Mouse (Mus musculus) liver, embryonic 11.5 days (tissue): ENCODE measurements around the gene Ppdpf. TPM values are rescaled to one million over a fixed set of nuclear protein-coding genes. Genes with fewer than 3 reads are reported as not detected.

Experiments used
- ATAC-seq: fragments of 200-750 bp; cut with Nextera tagmentation; replicated peaks from 2 replicates; pipeline ENCODE4 v1.8.0; 2017; ENCODE audit warnings: moderate number of reproducible peaks, mild to moderate bottlenecking, moderate TSS enrichment, moderate library complexity; ENCODE audit not compliant: low FRiP score
- DNase-seq: peaks from one replicate; pipeline ENCODE4 v3.0.0-alpha.2; 2017; ENCODE audit warnings: low spot score
- H3K27ac ChIP-seq: fragments of 300-500 bp; sonication (generic); 2 replicates; pipeline ENCODE4 v1.5.1; 2014; ENCODE audit warnings: mild to moderate bottlenecking, low read depth, low read length, control low read depth
- H3K27me3 ChIP-seq: fragments of 300-500 bp; sonication (generic); replicated peaks from 2 replicates; pipeline ENCODE4 v1.6.1; 2014; ENCODE audit warnings: low read length, mixed read lengths; ENCODE audit not compliant: control insufficient read depth, insufficient read depth
- H3K36me3 ChIP-seq: fragments of 300-500 bp; sonication (generic); 2 replicates; pipeline ENCODE4 v1.6.1; 2014; ENCODE audit warnings: mild to moderate bottlenecking, low read length, moderate library complexity, mixed read lengths; ENCODE audit not compliant: control insufficient read depth, insufficient read depth
- H3K4me1 ChIP-seq: fragments of 300-500 bp; sonication (generic); replicated peaks from 2 replicates; pipeline ENCODE4 v1.6.1; 2014; ENCODE audit warnings: low read length, mixed read lengths; ENCODE audit not compliant: control insufficient read depth, insufficient read depth
- H3K4me2 ChIP-seq: fragments of 300-500 bp; sonication (generic); 2 replicates; pipeline ENCODE4 v1.6.1; 2014; ENCODE audit warnings: mild to moderate bottlenecking, control low read depth, moderate library complexity
- H3K4me3 ChIP-seq: fragments of 300-500 bp; sonication (generic); 2 replicates; pipeline ENCODE4 v1.5.1; 2014; ENCODE audit warnings: low read depth, low read length, control low read depth
- H3K9ac ChIP-seq: fragments of 300-500 bp; sonication (generic); 2 replicates; pipeline ENCODE4 v1.6.1; 2014; ENCODE audit warnings: low read depth, low read length, control low read depth
- H3K9me3 ChIP-seq: fragments of 300-500 bp; sonication (generic); 2 replicates; pipeline ENCODE4 v1.6.1; 2016; ENCODE audit warnings: low read length, inconsistent platforms, mixed read lengths; ENCODE audit not compliant: control insufficient read depth
- WGBS: fragments of 180-500 bp; shearing (Covaris S2); extraction: QIAGEN DNeasy Blood & Tissue Kit; methylation state at CpG from one replicate; pipeline ENCODE4 v1.1.7; 2014; 5-methylcytosine and 5-hydroxymethylcytosine counted together
- polyA plus RNA-seq: library from polyadenylated mRNA; unstranded; fragments of >200 nt; fragmentation: Nextera tagmentation; extraction: Ambion mirVana; gene quantifications from 2 replicates; pipeline ENCODE4 v1.2.1, GENCODE M21; 2014

Ppdpf gene
- polyA plus RNA-seq: 172 and 179 TPM in 2 replicates

- Histone ChIP-seq H3K27me3 (no peaks in the 10 kb centered on the region), H3K4me3 (peak within 1 kb of the TSS; percentile 67), H3K36me3 (no peaks in the 10 kb centered on the region), H3K4me2 (peak within 1 kb of the TSS; percentile 74), H3K9me3 (no peaks in the 10 kb centered on the region), H3K27ac (peak within 1 kb of the TSS; percentile 73), H3K4me1 (peaks cover 8% of the 10 kb centered on the region), H3K9ac (peak within 1 kb of the TSS; percentile 80)
- ATAC-seq (peak; percentile 96), DNase-seq (peak; percentile 88)
- WGBS: under 1% methylated on average over 64 of the region's 64 CpGs
Measured at GRCm38 (mm10) chr2:181187121-181188000, at the start of gene Ppdpf. Gene Ppdpf (plus strand): TSS chr2:181187247.

GRCm38 (mm10) chr2:181139641-181140193 is 47.3 kb upstream of the Ppdpf start:
- no peaks in the 10 kb centered on the region for H3K4me1 ChIP-seq
- H3K9me3 ChIP-seq: no peaks in the 10 kb centered on the region
- H3K4me2 ChIP-seq: no peak overlapping the region
- ATAC-seq (no peak), DNase-seq (no peak)
- no peaks in the 10 kb centered on the region for H3K36me3 ChIP-seq
- WGBS: 89% methylated on average over 5 of the region's 5 CpGs
- H3K9ac ChIP-seq: no peak overlapping the region
- peaks cover 33% of the 10 kb centered on the region for H3K27me3 ChIP-seq
- no peak overlapping the region for H3K4me3 ChIP-seq
- H3K27ac ChIP-seq: no peak overlapping the region

- Histone ChIP-seq H3K9me3 (no peaks in the 10 kb centered on the region), H3K36me3 (no peaks in the 10 kb centered on the region), H3K27ac (no peak overlapping the region), H3K4me1 (no peaks in the 10 kb centered on the region), H3K4me2 (no peak overlapping the region), H3K9ac (no peak overlapping the region), H3K27me3 (peaks cover 23% of the 10 kb centered on the region), H3K4me3 (no peak overlapping the region)
- ATAC-seq (no peak), DNase-seq (no peak)
- 60% methylated on average over 8 of the region's 8 CpGs for WGBS
Measured at GRCm38 (mm10) chr2:181142703-181143135, 44.3 kb upstream of the Ppdpf start.

- H3K36me3 ChIP-seq: no peaks in the 10 kb centered on the region
- no peaks in the 10 kb centered on the region; the same call in 1 of the 2 replicates for H3K4me1 ChIP-seq
- 53% methylated on average over 2 of the region's 2 CpGs for WGBS
- H3K9ac ChIP-seq: no peak overlapping the region
- no peak overlapping the region for H3K4me2 ChIP-seq
- no peak overlapping the region for H3K4me3 ChIP-seq
- no peak overlapping the region for H3K27ac ChIP-seq
- ATAC-seq (no peak), DNase-seq (no peak)
- peaks cover 27% of the 10 kb centered on the region for H3K27me3 ChIP-seq
- no peaks in the 10 kb centered on the region for H3K9me3 ChIP-seq
Measured at GRCm38 (mm10) chr2:181143509-181144276, 43.4 kb upstream of the Ppdpf start.

DNA sequence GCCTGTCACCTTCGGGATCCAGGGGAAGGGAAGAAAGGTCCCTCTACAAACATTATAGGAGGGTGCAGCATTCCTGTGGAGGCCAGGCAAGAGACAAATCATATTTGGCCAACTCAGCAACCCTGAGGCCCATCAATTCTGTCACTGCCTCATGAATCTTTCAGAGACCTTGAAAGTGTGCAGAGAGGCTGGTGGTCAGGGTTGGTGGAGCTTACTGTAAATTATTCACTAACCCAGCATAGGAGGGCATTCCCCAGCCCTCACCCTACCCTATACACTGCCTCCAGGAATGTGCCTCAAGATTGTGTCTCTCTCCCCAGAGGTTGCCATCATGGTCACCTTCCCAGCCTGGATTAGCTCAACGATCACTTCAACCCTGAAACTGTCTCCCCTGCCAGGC is 42.4 kb upstream of the Ppdpf start:
- H3K4me3 ChIP-seq: no peak overlapping the region
- H3K36me3 ChIP-seq: no peaks in the 10 kb centered on the region
- DNase-seq (no peak), ATAC-seq (no peak)
- 69% methylated on average over 2 of the region's 2 CpGs for WGBS
- H3K27ac ChIP-seq: no peak overlapping the region
- H3K9ac ChIP-seq: no peak overlapping the region
- no peak overlapping the region for H3K4me2 ChIP-seq
- peaks cover 36% of the 10 kb centered on the region for H3K27me3 ChIP-seq
- no peaks in the 10 kb centered on the region; the same call in 1 of the 2 replicates for H3K4me1 ChIP-seq
- no peaks in the 10 kb centered on the region for H3K9me3 ChIP-seq

DNA sequence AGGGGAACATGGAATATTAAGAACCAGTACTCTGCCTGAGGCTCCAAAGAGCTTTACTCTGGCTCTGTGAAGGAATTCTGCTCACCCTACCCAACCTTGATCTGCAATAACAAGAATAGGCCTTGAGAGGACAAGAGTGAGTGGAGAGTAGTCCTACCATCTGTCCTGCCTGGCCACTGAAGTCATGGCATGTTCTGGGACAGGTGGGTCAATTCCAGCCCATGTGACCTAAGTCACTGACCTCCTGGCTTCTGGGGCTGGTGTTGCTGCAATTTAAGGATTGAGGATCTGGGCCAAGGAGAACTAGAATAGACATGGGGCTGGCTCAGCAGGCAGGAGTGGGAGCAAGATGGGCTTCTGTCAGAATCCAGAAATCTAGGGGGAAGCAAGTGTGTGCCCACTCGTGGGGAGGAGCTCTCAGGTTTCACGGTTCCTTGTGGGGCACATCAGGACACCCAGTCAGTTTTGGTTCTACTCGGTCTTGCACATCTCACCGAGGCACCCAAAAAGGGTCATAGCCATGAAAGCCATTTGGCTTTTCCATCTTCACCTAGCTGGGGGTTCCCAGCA is 40.0 kb upstream of the Ppdpf start:
- H3K4me1 ChIP-seq: no peaks in the 10 kb centered on the region; the same call in 1 of the 2 replicates
- H3K27ac ChIP-seq: no peak overlapping the region
- WGBS: 44% methylated on average over 4 of the region's 4 CpGs
- H3K9me3 ChIP-seq: no peaks in the 10 kb centered on the region
- H3K9ac ChIP-seq: no peak overlapping the region
- DNase-seq (no peak), ATAC-seq (no peak)
- peak overlapping the region; percentile 80 for H3K4me2 ChIP-seq
- H3K27me3 ChIP-seq: peaks cover 43% of the 10 kb centered on the region
- no peaks in the 10 kb centered on the region for H3K36me3 ChIP-seq
- H3K4me3 ChIP-seq: no peak overlapping the region

GRCm38 (mm10) chr2:181147546-181148317 is 39.3 kb upstream of the Ppdpf start:
- DNase-seq (no peak), ATAC-seq (no peak)
- H3K9me3 ChIP-seq: no peaks in the 10 kb centered on the region
- H3K27me3 ChIP-seq: peaks cover 43% of the 10 kb centered on the region
- no peaks in the 10 kb centered on the region for H3K36me3 ChIP-seq
- H3K4me1 ChIP-seq: no peaks in the 10 kb centered on the region; the same call in 1 of the 2 replicates
- no peak overlapping the region for H3K9ac ChIP-seq
- H3K4me2 ChIP-seq: peak overlapping the region; percentile 80
- peak overlapping the region; percentile 47 for H3K4me3 ChIP-seq
- WGBS: under 1% methylated on average over 46 of the region's 61 CpGs
- H3K27ac ChIP-seq: no peak overlapping the region
